Mouse (Mus musculus): ENCODE data around the gene Smyd3. TPM values are rescaled to one million over a fixed set of nuclear protein-coding genes. Genes with fewer than 3 reads are reported as not detected.

Gene Smyd3
- polyA plus RNA-seq, 1 experiment, result 3.7 TPM

DNA sequence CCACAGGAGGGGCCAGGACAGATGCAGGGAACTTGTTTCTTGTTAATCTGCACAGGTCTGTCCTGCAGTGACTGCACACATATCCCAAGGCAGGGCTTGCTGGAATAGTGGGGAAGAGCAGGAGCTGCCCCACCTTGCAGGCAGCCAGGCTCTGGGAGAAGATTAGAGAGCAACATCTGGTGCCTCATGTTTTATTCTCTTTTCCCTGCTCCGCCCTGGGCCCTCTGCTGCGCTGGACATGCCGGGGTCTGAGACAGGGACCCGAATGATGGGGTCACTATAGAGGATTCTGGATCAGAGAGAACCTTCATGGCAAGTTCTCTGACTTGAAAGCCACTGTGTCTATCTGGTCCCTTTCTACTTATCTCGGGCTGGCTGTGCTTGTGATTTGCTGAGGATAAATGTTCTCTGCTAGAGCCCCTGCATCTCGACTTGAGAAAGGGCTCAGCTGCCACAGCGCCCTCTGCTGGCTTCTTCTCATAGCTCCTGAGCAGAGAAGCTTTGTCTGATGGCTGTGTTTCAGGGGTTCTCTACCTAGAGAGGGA lies 557.8 kb downstream of the Smyd3 start:
- DNase-seq (ENCODE audit: low read depth), result no peak

DNA sequence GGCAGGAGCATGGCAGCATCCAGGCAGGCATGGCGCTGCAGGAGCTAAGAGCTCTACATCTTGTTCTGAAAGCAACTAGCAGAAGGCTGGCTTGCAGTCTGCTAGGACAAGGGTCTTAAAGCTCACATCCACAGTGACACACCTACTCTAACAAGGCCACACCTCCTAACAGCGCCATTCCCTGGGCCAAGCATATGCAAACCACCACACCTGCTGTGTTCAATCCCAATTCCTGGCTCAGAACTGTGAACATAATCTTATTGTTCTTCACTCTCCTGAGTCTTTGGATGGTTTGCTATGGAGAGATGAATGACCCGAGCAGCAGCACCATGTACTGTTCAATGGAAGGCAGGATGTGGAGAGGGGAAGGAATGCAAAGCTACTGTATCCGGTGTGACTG lies 559.2 kb downstream of the Smyd3 start:
- DNase-seq (ENCODE audit: low read depth), result no peak

DNA sequence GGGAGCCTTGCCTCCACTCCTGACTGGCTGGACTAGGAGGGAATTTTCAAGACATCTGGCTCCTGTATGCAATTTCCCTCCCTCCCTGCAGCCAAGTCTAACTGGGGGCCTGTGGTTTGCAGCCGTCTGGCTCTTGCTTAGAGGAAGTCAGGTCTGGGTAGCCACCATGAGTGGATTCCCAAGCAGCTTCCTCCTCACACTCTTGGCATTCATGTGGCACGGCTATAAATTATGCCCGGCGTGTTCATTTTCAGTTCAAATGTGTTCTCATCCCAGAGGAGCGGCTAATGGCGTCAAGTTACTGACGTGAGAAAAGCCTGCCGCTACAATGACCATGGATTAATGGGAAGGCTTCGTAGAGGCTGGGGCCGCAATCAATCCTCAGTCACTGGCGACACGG lies 564.9 kb downstream of the Smyd3 start:
- no peak for DNase-seq (ENCODE audit: low read depth)

DNA sequence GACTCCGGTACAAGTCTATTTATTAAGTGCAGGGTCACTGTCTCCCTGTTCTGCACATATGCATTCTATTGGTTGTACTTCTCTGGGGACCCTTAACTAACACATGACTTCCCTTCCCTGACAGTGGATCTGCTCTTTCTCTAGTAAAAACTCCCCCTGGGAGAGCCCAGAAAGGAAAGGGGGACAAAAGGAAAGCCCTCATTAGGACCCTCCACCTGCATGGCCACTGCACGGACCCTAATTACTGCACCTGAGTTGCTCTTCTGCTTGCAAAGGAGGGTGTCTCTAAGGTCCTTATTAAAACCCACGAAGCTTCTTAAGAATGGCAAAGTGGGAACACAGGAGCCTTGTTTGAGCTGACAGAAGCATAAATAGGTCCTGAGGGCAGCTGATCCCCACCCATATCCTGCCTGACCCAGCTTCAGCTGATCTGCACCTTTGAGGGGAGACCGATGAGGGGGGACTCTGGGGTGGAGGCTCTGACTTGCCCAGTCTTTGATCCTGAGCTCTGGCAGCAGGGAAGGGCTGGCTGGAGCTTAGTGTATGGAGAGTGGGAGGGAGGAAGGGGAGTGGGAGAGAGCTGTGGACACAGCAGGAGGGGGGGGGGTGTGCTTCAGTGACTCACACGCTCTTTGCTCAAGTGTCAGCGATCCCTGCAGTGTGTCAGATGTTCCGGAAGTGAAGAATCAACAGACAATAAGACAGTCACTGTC lies 575.4 kb downstream of the Smyd3 start:
- DNase-seq (ENCODE audit: low read depth), result no peak

DNA sequence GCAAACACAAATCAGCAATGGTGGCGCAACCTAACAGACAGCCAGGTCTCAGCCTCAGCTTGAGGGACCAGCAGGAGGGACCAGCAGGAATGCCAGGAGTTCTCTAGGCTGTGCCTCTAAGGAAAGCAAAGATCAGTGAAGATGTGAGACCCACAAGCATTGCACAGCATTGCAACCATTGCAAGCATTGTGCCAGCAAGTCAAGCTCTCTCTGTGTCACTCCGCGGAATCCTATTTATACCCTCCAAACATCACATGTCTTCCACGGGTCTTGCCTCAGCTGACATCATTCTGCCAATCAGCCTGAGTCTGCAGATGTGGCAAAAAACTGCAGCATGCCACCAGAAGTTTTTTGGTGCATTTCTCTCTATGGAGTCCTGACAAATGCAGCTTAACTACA lies 577.5 kb downstream of the Smyd3 start:
- DNase-seq (ENCODE audit: low read depth), result no peak

DNA sequence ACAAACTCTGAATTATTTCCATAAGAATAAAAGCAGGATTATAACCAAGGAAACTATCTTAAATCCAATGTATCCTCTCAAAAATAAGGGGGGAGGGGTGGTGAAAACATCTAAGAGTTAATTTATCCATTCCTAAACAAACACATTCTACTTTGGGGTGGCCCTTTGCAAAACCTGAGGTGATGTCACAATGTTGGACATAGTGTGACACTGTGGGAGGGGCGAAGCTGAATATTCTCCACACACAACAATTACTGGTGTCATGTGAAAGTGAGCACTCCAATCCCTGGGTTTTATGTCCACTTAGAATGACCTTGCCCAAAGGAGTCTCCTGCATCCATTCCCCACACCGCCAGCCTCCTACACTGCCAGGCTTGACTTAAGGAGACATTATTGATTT lies 580.9 kb downstream of the Smyd3 start:
- DNase-seq (ENCODE audit: low read depth), result no peak

DNA sequence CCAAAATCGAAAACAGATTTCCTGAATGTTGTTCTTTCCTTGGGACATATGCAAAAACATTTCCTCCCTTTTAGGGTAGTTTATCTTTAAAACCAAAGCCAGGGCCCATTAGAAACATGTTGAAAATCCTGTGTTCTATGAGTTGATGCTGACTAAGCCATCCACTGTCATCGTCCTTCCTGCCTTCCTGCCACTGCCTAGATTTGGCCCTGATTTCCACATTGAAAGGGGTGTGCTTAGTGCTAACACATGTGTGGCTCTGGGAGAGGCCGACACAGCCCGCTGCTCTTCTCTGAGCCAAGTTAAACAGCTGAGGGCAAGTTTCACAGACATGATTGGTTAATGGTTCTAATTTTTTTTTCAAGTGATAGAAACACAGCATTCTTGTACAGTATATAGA lies 581.4 kb downstream of the Smyd3 start:
- no peak for DNase-seq (ENCODE audit: low read depth)

DNA sequence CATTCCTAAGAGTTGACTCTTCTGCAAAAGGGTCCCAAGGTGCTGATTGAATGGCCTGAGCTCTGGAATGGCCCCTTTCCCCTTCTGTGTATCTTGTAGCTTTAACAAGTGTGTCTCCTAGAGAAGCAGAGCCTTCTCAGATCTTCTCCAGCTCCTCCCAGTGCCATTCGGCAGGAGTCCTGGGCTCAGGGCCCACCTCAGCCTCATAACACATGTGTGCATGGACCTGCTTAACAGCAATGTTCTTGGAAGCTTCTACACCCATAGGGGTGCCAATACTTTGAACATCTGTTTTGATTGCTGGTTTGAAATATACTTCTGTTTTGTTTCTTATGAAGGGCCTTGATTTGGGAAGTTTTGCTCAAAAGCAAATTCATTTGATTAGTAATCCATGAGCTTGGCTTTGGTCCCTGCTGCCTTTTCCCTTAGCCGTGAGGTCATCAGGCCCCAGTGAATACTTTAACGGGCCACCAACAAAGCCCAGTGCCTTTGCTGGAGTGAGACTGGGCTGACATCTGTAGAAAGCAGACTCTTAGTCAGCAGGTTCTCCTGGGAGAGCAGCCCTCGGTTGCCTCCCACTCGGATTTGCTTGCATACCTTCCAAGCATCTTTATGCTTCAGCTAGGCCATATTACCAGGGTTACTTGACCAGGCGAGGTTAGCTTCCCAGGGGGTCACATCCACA lies 583.7 kb downstream of the Smyd3 start:
- no peak for DNase-seq (ENCODE audit: low read depth)

DNA sequence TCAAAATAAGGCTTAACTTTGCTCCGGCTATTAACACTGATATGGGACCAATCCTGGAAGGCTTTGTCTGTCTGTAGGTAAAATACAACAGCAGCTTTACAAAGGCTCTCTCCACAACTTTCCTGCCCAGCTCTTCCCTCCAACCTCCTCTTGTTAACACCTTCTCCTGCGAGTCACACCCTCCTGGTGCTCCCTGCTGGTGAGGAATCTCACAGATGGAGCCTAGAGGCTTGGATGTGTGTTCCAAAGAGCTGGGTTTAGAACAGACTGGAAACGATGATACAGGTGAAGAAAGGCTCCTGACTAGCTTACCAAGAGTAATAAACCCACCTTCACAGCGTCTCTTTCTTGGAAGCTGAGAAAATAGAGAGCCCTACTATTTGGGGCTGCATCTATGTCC lies 588.3 kb downstream of the Smyd3 start:
- DNase-seq (ENCODE audit: low read depth), result no peak

DNA sequence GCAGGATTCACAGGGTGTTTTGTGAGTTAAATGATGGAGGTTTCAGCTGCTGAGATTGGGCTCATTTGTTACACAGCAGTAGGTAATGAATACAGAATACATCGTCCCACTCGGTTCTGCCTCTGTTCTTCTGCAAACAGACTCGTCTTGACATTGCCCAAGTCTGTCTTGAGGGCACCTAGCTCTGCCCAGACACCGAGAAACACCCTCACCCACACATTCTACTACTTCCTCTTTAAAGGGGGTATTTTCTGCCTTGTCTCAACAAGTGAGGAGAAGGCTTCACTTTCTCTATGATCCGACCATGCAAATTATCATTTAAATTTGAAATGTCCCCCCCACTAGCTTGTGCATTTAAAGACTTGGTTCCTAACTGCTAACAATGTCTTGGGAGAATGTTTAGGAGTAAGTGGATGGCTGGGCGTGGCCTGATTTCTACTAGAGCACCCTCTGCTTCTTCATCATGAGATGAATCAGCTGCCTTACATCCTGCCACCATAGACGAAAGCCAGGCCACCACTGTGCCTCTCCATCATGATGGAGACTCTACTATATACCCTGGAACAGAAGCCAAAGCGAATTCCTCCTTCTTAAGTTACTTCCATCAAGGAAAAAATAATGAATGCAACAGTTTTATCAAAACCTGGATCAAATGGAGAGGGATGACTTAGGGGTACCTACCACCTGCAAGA lies 593.2 kb downstream of the Smyd3 start:
- no peak for DNase-seq (ENCODE audit: low read depth)

DNA sequence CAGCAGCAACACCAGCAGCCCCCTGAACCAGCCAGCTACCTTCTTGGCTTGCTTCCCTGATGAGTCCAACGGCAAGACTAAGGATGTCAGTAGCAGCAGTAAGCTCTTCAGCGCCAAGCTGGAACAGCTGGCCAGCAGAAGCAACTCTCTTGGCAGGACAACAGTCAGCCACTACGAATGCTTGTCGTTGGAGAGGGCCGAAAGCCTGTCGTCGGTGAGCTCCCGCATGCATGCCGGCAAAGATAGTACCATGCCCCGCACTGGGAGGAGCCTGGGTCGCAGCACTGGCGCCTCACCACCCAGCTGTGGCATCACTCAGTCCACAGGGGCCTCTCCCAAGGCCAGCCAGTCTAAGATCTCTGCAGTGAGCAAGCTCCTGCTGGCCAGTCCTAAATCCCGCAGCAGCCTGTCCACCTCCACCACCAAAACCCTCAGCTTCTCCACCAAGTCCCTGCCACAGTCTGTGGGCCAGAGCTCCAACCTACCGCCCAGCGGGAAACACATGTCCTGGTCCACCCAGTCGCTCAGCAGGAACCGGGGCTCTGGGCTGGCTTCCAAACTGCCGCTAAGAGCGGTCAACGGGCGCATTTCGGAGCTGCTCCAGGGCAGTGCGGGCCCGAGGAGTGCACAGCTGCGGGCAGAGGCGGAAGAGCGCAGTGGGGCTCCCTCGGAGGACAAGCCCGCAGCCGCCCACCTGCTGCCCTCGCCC lies 600.5 kb downstream of the Smyd3 start:
- no peak for DNase-seq (ENCODE audit: low read depth)

DNA sequence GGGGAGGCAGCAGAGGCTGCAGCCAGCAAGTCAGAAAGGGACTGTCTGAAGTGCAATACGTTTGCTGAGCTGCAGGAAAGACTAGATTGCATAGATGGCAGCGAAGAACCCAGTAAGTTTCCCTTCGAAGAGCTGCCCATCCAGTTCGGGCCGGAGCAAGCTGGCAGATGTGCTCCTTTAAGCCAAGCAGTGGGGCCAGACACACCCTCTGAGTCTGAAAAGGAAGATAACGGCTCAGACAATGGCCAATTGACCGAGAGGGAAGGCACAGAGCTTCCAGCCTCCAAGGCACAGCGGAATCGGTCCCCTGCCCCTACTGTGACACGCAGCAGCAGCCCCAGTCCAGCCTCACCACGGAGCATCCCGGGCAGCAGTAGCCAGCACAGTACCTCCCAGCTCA lies 602.8 kb downstream of the Smyd3 start:
- DNase-seq (ENCODE audit: low read depth), result no peak

DNA sequence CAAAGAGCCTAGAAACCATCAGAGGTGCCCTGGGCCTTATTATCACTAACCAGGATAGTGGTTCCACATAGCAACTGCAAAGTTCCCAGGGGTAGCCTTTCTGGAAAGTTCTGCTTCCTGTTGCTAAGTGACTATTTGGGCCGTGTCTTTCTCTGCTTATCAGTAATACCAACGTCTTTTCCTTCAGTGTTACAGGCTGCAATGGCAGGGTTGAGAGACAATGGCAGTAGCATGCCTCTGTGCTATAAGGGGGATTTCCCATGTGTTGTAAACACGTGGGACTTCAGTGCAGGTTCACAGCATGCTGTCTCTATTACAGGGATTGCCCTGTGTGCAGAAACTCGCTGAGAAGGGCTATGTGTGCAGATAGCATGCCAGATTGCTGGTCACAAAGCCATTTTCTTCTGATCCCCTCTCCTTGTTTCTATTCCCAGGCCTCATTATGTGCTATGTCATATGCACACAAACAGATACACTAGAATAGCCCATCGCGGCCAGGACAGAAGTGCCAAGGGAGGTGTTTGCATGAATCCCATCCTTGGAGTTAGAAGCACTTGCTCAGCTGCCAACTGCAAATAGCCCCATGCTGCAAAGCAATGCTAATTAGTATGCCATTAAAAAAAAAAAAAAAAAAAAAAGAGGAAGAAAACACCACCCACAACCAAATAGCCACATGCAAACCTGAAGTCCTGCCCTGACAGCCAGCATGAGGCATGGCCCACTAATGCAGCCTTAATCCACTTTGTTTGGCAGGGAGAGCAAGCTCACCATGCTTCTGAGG lies 604.7 kb downstream of the Smyd3 start:
- DNase-seq (ENCODE audit: low read depth), result no peak

DNA sequence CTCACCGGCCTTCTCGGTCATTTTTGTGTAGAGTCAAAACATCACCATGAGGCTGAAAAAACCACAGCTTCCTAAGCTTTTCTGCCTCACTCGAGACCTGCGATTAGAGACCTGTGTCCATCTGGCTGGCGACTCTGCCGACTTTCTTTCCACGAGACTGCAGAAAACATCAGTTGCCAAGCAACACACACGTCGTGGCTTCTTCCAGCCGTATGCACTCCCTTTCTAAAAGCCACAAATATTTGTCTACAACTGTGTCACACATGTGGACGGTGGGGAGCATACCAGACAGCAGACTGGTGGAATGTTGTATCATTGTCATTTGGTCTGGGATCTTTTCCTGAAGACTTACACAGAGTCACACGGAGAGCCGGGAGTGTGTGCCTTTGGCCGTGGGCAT lies 606.9 kb downstream of the Smyd3 start:
- DNase-seq (ENCODE audit: low read depth), result no peak

Other genes with a start within 250 kb of the Smyd3 start
- gene Tfb2m, start 28.2 kb upstream of the Smyd3 start, polyA plus RNA-seq (2012; rRNA removed), result 10.1 and 12.1 TPM in 2 replicates
- 13.9 and 16.3 TPM in 2 replicates for gene Cnst, start 28.3 kb upstream of the Smyd3 start, polyA plus RNA-seq (2012; rRNA removed)
- 15.0 and 15.5 TPM in 2 replicates for gene Sccpdh, start 150.2 kb upstream of the Smyd3 start, polyA plus RNA-seq (2012; rRNA removed)
- gene Kif28, start 227.2 kb upstream of the Smyd3 start, polyA plus RNA-seq (2012; rRNA removed), result 0.04 TPM in 1 of 2 replicates, not detected in the other